Mouse (Mus musculus): ENCODE results near the gene Zdhhc7.

DNA sequence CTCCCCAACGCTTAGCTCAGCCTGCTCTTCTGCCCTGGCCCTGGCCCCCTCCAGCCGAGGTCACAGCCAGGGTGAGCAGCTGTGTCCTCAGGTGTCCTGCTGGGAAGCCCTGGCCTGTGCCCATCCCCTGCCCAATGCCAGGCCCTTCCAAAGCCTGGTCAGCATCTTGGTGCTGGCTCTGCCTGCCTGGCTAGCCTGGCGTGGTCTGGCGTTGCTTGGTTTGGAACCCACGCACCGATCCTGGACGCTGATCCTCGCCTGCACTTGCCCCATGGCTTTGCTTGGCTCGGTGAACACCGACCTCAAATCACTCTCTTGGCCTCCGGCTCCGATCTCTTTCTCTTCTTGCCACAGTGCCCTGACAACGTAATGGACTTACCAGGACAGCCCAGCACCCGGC, 38.5 kb downstream of the Zdhhc7 start:
- TF ChIP-seq RCOR1 (conservative IDR thresholded peaks at IDR 0.05; ENCODE audit: low read depth, low read length) (no peak), E2F4 (IDR thresholded peaks at IDR 0.05; ENCODE audit: insufficient replicate concordance, low read depth, low read length) (no peak), USF2 (conservative IDR thresholded peaks at IDR 0.05; ENCODE audit: low read depth, low read length) (no peak), CTCF (conservative IDR thresholded peaks at IDR 0.05 in 1 of 2, IDR thresholded peaks at IDR 0.05 in 1 of 2; ENCODE audit: low read depth in 2 of 2, low read length in 2 of 2) (no peak), BHLHE40 (IDR thresholded peaks at IDR 0.05; ENCODE audit: low read depth, low read length) (no peak), POLR2AphosphoS2 (IDR thresholded peaks at IDR 0.05; ENCODE audit: low read depth, low read length) (no peak), POLR2A (IDR thresholded peaks at IDR 0.05; ENCODE audit: low read depth, low read length) (no peak), SIN3A (IDR thresholded peaks at IDR 0.05; ENCODE audit: low read length) (no peak)

Data from CH12.LX (cell line).